Mouse (Mus musculus): ENCODE measurements around the gene Thra. TPM values are rescaled to one million over a fixed set of nuclear protein-coding genes. Genes with fewer than 3 reads are reported as not detected.

Gene Thra
- total and polyA plus RNA-seq, 3 experiments: 22.0 to 50.9 TPM; not detected in 1

DNA sequence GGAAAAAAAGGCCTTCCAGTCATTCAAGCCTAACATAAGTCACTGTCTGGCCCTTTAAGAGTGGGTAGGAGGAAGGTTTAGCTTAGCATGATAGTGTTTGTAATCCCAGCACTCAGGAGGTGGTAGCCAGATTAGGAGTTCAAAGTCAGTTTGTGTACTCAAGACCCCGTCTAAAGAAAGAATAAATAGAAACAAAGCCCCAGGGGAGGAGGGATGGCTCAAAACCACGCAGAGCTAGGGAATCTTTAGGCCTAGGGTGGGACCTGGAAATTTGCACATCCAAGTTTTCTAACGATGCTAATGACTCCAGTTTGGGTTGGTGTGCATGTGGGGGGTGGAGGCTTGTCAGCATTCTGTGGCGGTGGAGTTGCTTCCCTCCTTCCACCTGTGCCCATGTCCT is 51.6 kb downstream of the Thra start:
- H3K36me3 ChIP-seq (ENCODE audit: control insufficient read depth in 1 of 2, insufficient read depth in 2 of 2, low read length in 2 of 2): peaks cover 0 to 48% of the 10 kb centered on the region in 2 experiments; a peak in 2 of 4 replicates
- no peaks in the 10 kb centered on the region for H3K27me3 ChIP-seq (ENCODE audit: control insufficient read depth in 1 of 2, insufficient read depth in 2 of 2, low read length in 2 of 2)
- no peaks in the 10 kb centered on the region for H3K9me3 ChIP-seq (replicated peaks; ENCODE audit: insufficient read depth, low read length)
- no peak overlapping the region for H3K4me3 ChIP-seq (ENCODE audit: control insufficient read depth in 1 of 2, insufficient read depth in 1 of 2, low read depth in 2 of 2, low read length in 2 of 2)
- peak; percentile 58 for DNase-seq (ENCODE audit: low read depth, low spot score)
- H3K79me2 ChIP-seq (ENCODE audit: control insufficient read depth, insufficient read depth, low read length, poor library complexity): peaks cover 31% of the 10 kb centered on the region
- peak overlapping the region; percentile 54 for H3K27ac ChIP-seq (ENCODE audit: control insufficient read depth, low read depth, low read length)
- TF ChIP-seq SIN3A (IDR thresholded peaks at IDR 0.05; ENCODE audit: low read length): 0 out of 2 replicates have a peak, but pooled peaks have one; percentile 23
- TF ChIP-seq MAZ (IDR thresholded peaks at IDR 0.05; ENCODE audit: low read depth, low read length): peak; percentile 41; the same call in 1 of the 2 replicates
- TF ChIP-seq GABPA (IDR thresholded peaks at IDR 0.05; ENCODE audit: low read depth, low read length): no peak
- no peak for TF ChIP-seq JUND (IDR thresholded peaks at IDR 0.05; ENCODE audit: low read depth, low read length)
- no peak overlapping the region for H3K9ac ChIP-seq (ENCODE audit: control insufficient read depth, low read depth, low read length, poor library complexity, severe bottlenecking)
- H3K4me1 ChIP-seq (ENCODE audit: control insufficient read depth in 1 of 2, insufficient read depth in 2 of 2, low read length in 2 of 2): peaks cover 18 to 43% of the 10 kb centered on the region in 2 experiments

DNA sequence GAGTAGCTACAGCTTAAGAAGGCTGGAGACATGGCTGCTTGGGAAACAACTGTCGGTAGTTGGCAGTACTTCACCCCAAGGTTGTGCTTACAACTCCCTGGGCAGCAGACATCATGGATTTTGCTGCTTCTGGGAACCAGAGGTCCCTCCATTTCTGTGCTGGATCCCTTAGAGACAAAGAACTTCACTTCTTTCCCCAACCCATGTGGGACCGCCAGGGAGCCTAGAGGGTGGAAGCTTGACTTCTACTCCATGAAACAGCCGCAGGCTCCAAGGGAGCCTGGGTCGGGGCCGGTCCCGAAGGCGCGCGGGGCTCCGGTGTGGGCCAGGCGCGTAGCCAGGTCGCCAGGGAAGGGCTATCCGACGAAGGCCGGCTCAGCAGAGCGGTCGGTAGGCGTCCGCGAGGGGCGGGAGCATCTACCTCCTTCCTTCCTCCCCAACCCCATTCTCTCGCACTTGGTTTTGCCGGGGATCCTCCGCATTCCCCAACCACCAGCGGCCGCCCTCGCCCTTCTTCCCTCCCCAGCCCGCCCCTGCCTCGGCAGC is 54.1 kb downstream of the Thra start:
- Histone ChIP-seq H3K9me3 (replicated peaks; ENCODE audit: insufficient read depth, low read length) (no peaks in the 10 kb centered on the region), H3K9ac (ENCODE audit: control insufficient read depth, low read depth, low read length, poor library complexity, severe bottlenecking) (peak overlapping the region; percentile 84), H3K4me3 (ENCODE audit: control insufficient read depth in 1 of 2, insufficient read depth in 1 of 2, low read depth in 2 of 2, low read length in 2 of 2) (peak overlapping the region; percentile 65 to 90), H3K79me2 (ENCODE audit: control insufficient read depth, insufficient read depth, low read length, poor library complexity) (peaks cover 45% of the 10 kb centered on the region), H3K36me3 (ENCODE audit: control insufficient read depth in 1 of 2, insufficient read depth in 2 of 2, low read length in 2 of 2) (peaks cover 10 to 44% of the 10 kb centered on the region in 2 experiments), H3K4me1 (ENCODE audit: control insufficient read depth in 1 of 2, insufficient read depth in 2 of 2, low read length in 2 of 2) (peaks cover 18 to 44% of the 10 kb centered on the region in 2 experiments), H3K27ac (ENCODE audit: control insufficient read depth, low read depth, low read length) (peak overlapping the region; percentile 88), H3K27me3 (ENCODE audit: control insufficient read depth in 1 of 2, insufficient read depth in 2 of 2, low read length in 2 of 2) (no peaks in the 10 kb centered on the region)
- TF ChIP-seq MXI1 (IDR thresholded peaks at IDR 0.05; ENCODE audit: low read depth, low read length) (peak; percentile 73; the same call in 1 of the 2 replicates), CTCF (IDR thresholded peaks at IDR 0.05 in 2 of 3, conservative IDR thresholded peaks at IDR 0.05 in 1 of 3; ENCODE audit: control insufficient read depth in 1 of 3, insufficient read depth in 1 of 3, low read depth in 2 of 3, low read length in 3 of 3, poor library complexity in 1 of 3, severe bottlenecking in 1 of 3) (peak in 2 of 3 experiments; percentile 10 to 20; a peak in 1 of 6 replicates), ZNF384 (IDR thresholded peaks at IDR 0.05; ENCODE audit: low read depth, low read length) (no peak), MYC (IDR thresholded peaks at IDR 0.05; ENCODE audit: low read depth, low read length) (peak; percentile 70; the same call in 1 of the 2 replicates), EP300 (IDR thresholded peaks at IDR 0.05; ENCODE audit: low read depth in 1 of 2, low read length in 2 of 2) (peak in 1 of 2 experiments; percentile 9; a peak in 1 of 4 replicates), CHD1 (IDR thresholded peaks at IDR 0.05; ENCODE audit: low read depth, low read length) (peak; percentile 45; the same call in 1 of the 2 replicates), MYB (IDR thresholded peaks at IDR 0.05; ENCODE audit: low read depth, low read length) (peak; percentile 20; the same call in 1 of the 2 replicates), E2F4 (IDR thresholded peaks at IDR 0.05; ENCODE audit: borderline replicate concordance, low read depth, low read length) (0 out of 2 replicates have a peak, but pooled peaks have one; percentile 46), SMC3 (IDR thresholded peaks at IDR 0.05; ENCODE audit: low read depth, low read length) (no peak), MAFK (IDR thresholded peaks at IDR 0.05; ENCODE audit: borderline replicate concordance, low read depth, low read length) (no peak), UBTF (IDR thresholded peaks at IDR 0.05; ENCODE audit: borderline replicate concordance, insufficient read depth, low read depth, low read length) (0 out of 2 replicates have a peak, but pooled peaks have one; percentile 84), CHD2 (IDR thresholded peaks at IDR 0.05; ENCODE audit: low read length) (no peak)
- peak; percentile 85 for DNase-seq (ENCODE audit: low read depth, low spot score)

Data from MEL (cell line).